Mouse (Mus musculus) megakaryocyte, adult 5-6 weeks (primary cell): ENCODE results near the gene Emid1. TPM values are rescaled to one million over a fixed set of nuclear protein-coding genes. Genes with fewer than 3 reads are reported as not detected.
A peak's percentile ranks its signal among the peaks of the same experiment; 100 is the strongest.

Experiments
- ATAC-seq: 2 replicates; pipeline ENCODE4 v1.8.0; 2016; ENCODE audit warnings: mild to moderate bottlenecking, inconsistent platforms; ENCODE audit not compliant: poor library complexity, severe bottlenecking
- total RNA-seq, 2 experiments: library from RNA; stranded (forward) in 1 of 2; stranded (reverse) in 1 of 2; fragments of 153-499, 151-499 nt in 1 of 2; fragments of 221-1000, 200-1000 nt in 1 of 2; gene quantifications; 2 replicates each; pipeline versions ENCODE4 v1.2.3 to v1.2.4; 2015 to 2017

Gene Emid1
- total RNA-seq, 2 experiments from 2014 or later = 0.85 to 1.6 TPM

DNA sequence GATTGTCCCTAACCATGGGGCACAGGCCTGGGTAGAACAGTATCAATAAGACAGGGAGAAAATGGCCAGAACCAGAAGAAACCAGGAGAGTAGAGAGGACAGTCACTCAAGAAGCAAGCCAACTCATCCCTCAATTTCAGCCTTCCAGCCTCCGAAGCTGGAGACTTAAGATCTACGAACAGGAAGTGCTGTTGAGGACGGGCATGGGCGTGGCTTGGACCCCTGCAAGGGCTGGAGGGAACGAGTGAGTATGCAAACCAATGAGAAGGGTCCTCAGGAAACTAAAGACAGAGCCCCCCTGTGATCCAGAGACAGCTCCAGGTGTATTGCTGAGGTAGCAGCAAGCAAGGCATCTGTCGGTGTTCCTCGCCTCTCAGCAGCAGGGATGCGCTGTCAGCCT lies 12.3 kb upstream of the Emid1 start:
- ATAC-seq = no peak

DNA sequence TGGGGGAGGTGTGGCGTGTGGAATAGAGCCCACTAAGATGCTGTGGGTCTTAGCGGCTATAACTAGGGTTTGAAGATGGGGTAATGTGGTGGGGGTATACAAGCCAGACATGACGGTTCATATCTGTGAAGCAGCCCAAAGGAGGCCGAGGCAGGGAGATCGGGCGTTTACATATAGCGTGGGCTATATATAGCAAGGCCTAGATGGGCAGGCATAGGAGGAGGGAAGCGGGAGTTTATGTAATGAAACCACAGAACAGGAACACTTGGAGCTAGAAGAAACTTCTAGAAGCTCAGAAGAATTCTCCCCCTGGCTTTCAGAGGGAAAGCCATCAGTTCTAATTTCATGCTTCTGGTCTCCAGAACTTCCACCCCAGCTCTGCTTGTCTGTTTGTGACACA lies 11.4 kb upstream of the Emid1 start:
- ATAC-seq = peak; percentile 54

GRCm38 (mm10) chr11:5160722-5161485 lies 8.8 kb upstream of the Emid1 start:
- peak; percentile 66 for ATAC-seq

GRCm38 (mm10) chr11:5158056-5158455 lies 6.0 kb upstream of the Emid1 start:
- ATAC-seq = no peak

DNA sequence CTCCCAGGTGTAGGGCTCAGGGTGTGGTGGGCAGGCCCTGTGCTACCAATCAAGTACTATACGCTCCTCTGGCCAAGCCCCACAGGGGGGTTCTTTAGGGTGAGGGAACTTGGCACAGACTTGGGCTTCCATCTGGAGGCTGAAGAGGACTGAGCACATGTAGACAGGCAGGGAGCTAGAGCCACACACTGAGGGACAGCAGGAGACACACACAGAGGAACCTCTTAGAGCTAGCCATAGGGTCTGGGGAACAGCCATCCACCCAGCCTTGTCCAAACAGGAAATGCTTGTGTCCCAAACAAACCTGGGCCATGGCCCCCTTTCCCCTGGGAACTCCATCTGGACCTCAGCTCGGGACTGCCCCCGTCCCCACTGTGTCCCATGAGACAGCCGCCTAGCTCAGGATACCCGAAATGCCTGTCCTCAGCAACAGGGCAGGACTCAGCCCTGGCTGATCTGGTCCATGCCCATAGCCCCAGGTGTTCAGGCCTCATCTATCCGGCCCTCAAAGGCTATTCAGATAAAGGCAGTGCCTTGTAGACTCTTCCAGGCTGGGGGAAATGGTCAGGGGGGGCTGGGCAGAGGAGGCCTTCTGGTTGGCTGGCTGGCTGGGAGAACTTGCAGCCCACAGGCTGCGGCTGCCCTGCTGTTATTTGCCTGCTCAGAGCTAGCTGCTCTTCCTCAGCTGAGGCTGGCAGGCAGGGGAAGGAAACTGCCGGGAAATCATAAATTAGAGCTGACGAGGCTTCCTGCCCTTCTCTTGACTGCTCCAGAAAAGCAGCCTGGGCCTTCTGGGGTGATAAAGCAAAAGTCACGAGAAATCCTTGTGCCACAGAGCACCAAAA lies 3.1 kb upstream of the Emid1 start:
- ATAC-seq = no peak

DNA sequence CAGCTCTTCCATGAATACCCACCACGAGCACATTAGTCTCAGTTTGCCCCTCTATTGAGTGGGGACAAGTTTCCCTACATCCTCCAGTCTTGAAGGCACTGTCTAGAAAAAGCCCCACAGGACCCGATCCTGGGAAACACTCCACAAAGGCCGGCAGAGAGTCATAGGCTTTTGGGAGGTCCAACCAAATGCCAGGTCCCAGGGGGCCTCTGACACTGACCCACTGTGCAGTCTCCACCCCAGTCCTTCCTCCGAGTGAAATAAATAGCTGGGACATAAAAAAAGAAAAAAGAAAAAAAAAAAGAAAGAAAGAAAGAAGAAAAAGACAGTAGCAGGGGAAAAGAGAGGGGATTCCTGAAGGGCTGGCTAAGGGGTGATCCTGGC lies 818 bp downstream of the Emid1 start:
- no peak for ATAC-seq

DNA sequence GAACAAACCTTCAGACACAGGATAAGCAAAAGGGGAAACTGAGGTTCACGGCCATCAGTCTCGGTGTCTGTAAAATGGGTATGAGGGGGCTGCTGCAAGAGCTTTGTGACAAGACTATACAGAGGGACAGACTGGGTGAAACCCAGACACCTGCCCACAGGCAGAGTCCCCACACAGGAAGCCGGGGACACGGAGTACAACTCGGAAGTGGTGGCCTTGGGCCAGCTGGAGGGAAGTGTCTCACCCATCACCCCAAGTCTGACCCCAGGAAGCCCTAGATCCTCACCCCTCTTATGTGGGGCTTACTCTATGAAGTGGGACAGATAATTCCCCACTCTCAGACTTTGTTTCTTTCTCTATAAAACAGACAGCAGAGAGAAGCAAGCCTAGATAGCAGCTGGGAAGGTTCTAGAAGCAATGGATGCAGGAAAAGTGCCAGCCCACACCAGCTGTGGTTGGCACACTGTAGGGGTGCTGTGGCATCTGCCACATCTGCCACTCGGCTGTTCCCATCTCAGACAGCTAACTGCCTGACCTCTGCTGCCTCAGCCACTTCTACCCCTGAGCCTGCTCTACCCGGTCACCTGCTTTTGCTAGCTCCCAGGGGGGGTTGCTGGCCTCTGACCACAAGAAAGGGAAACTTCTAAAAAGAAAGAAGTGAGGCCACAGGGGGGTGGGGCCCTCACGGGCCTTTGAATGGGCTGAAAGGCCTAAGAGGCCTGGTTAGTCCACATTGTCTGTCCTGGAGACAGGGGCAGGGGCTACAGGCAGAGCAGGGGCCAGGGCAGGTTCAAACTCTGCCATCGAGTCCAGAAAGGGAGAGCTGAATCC lies 1.4 kb downstream of the Emid1 start:
- ATAC-seq = peak; percentile 61

DNA sequence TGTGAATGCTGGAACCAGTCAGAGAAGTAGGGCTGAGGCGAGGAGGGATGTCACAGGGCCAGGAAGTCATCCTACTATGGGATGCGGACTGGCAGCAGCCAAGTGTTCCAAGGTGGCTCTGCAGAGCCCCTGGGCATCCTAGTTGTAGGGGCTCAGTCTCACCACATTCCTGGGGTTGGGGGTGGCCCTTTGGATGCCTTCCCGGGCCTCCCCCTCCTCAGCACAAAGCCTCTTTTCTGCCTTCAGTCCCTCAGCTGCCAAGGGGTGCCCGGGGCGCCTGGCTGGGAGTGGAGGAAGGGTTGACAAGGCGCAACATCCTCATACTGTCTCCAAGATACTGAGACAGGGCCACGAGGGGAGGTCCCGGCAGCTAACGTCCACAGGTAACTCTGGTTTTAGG lies 2.1 kb downstream of the Emid1 start:
- no peak for ATAC-seq

GRCm38 (mm10) chr11:5149249-5149648 lies 2.8 kb downstream of the Emid1 start:
- peak; percentile 30; the same call in 1 of the 2 replicates for ATAC-seq

GRCm38 (mm10) chr11:5145600-5145999 lies 6.5 kb downstream of the Emid1 start:
- no peak for ATAC-seq

- no peak for ATAC-seq
These were observed 10.1 kb downstream of the Emid1 start for GRCm38 (mm10) chr11:5141965-5142364.

DNA sequence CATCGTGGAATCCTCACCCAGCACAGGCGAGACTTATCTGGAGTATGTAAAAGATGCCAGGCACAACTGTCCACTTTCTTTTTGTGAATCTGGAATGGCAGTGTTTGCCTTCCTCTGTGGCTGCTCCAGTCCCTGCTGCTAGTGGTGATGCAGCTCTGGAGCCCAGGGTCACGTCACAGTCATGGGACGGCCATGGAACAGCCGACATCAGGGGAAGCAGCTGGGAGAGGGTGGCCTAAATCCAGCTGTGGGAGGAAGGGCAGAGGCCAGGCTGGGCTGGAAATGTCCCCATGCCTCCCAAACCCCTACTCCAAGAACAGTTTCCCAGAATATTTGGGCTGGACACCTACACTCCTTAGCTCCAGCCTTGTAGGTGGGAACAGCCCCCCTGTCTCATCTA lies 10.8 kb downstream of the Emid1 start:
- no peak for ATAC-seq

DNA sequence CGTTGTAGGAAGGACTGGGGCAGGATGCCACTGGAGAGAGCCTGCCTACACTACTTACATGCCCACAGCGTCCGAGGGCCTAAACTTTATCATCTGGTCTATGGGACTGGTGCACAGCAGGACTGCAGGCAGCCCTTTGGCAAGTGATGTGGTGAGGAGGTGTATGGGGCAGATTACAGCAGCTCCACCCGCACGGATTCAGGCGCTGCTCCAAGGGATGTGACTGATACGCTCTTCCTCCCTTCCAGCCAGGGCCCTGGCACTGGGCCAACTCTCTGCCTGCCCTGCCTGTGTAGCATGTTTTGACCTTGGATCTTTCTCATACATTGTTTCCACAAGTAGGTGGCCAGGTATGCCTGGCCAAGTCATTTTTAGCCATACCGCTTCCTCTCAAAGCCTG lies 11.4 kb downstream of the Emid1 start:
- no peak for ATAC-seq

DNA sequence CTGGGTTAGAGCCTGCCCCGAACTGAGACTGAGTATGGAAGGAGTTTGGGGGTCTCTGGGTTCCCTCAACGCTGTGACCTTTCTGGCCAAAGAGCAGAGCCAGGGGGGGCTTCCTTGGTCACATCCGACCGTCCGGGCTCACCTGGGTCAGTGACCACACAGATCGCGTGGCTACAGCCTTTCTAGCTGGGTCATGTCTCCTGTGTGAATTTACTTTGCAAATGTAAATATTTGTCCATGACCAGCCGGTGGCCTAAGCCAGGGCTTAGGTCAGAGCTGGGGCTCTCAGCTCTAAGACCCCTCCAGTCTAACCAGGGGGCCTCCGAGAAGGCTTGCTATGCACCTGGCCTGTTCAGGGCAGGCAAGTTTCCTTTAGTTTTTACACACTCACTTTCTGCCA lies 12.7 kb downstream of the Emid1 start:
- ATAC-seq = no peak

GRCm38 (mm10) chr11:5138642-5139041 lies 13.4 kb downstream of the Emid1 start:
- no peak for ATAC-seq

DNA sequence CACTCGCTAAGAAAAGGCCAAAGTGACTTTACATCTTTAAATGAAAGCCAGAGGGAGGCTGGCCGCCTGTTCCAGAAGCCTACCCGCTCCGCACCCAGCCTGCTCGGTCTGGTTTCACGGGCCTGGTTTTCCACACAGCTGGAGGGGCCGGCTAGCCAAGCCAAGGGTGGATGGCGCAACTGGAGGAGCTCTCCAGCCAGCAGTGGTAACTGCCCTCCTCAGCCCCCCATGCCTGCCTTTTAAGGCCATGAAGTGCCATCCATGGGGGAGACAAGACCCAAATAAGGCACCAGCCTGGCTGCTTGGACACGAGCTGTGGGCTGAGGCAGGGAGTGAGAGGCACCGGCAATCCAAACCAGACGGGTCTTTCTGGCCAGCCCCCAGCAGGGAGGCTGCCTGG lies 16.1 kb downstream of the Emid1 start:
- no peak for ATAC-seq

DNA sequence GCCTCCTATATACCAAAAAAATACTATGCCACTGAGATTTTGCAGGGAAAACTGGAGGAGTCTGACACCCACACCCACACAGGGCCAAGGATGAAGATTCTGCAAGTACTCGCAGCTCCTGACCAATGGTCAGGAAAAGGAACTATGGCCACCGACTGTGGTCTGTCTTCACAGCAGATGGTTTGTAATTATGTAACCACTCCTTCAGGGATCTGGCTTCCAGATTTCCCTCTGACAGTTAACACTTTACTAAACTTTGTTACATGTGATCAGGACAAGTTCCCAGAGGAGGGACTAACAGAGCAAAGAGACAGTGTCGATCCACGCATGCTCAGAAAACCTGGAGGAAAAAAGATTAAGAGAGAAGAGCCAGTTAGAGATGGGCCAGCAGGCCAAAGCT lies 19.3 kb downstream of the Emid1 start:
- ATAC-seq = no peak

DNA sequence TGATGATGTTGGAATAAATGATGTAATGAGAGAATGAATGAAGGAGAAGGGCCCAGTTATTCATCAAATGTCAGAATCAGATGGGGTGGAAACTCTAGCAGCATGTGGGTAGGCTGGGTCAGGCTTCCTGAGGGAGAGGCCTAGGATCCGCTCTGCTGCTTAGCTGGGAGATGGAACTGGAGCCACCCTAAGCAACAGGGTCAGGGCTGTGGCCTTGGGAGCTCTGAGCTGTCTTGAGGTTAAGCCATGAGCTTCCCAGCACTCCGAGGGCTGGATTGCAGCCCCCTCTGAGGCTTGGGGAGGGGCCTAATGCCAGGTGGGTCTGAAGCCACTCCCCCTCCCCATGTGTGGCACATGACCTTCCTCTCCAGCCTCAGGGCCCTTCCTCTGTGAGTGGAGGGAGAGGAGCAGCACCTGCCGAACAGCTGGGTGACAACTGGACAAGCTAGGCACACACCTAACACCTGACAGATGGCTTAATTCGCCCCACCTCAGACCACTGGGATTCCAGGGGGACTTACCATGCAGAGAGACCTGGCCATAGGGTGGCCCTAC lies 21.9 kb downstream of the Emid1 start:
- ATAC-seq = no peak

DNA sequence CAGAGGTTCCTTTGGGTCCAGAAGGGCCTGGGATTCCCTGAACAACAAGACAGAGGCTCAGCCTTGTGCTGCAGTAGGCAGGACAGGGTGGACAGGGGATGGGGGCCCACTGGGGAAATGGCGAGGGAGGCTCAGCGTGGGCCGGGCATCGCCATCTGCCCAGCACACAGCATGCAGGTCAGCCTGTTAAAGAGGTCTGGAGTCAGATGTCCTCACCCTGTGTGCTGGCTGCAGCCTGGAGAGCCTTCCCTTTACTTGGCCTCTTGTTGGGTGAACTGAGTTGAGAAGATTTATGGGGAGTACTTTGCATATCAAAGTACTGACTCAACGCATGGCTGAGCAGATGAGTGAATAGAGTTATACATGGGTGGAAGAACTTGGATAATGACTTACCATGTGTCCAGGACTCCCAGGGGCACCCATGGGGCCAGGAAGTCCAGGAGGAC lies 23.0 kb downstream of the Emid1 start:
- ATAC-seq = no peak

GRCm38 (mm10) chr11:5125713-5126112 lies 26.3 kb downstream of the Emid1 start:
- ATAC-seq = no peak
